Mouse (Mus musculus): ENCODE results near the gene Hspg2.

Hspg2 gene

DNA sequence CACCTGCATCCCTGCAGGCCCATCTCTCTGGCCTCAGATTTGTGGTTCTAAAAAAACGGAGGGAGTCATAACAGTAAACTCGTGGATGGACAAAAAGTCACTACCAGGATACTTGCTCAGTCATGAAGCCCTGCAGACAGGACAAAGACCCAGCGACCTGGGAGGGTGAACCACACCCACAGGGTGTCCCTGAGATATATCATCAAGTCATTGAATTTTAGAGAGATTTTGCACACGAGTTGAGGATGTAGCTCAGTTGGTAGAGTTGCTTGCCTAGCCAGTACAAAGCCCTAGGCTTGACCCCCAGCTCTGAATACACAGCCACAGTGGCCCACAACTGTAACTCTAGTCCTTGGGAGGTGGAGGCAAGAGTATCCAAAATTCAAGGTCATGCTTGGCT is 7.4 kb upstream of the Hspg2 start:
- DNase-seq (ENCODE audit: low read depth) = no peak

DNA sequence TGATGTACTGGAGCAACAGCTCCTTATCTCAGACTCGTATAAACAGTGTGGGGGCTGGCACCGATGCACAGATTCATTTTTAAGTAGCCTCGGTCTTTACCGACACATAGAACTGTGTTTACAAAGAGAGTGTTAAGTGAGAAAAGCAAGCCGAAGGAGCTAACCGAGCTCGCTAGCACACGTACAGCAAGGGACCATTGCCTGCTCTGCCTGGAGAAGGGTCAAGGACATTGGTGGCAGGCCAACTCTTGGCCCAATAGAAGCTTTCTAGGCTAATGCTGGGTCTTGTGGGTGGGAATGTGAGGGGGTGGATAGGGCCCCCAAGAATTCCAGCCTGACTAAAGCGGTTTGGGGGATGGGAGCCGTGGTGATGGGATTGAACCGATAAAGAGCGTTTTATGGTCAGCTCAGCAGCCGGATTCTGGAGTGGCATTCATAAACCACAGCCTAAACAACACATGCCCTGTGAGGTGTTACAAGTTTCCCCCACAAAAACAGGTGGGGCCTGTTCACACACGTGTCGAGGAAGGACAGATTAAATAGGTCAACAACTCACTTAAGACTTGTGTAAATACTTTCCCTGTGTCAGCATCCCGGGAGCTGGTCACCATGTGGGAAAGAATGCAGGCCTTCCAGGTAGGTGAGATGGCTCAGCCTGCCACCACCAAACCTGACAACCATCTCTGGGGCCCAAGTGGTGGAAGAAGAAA is 6.4 kb upstream of the Hspg2 start:
- no peak for DNase-seq (ENCODE audit: low read depth)

GRCm38 (mm10) chr4:137465125-137465787 is 3.3 kb upstream of the Hspg2 start:
- DNase-seq (ENCODE audit: low read depth) = no peak

DNA sequence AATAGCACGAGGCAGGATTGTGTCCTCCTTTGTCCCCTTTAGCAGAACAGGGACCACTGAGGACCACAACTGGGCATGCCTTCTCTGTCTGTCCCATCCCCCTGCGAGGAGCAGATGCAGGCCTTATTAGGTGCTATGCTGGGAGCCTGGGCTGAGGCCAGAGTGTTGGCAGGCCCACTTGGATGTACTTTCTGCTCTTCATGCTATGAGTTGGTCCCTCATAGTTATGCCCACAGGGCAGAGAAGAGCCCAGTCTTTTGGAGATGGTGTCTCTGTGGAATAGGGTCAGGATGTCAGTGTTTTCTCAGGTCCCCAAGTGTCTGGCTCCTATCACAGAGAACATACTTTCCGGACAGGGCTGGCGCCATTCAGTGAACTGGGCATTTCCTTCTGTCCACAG is 1.6 kb upstream of the Hspg2 start:
- no peak for DNase-seq (ENCODE audit: low read depth)

DNA sequence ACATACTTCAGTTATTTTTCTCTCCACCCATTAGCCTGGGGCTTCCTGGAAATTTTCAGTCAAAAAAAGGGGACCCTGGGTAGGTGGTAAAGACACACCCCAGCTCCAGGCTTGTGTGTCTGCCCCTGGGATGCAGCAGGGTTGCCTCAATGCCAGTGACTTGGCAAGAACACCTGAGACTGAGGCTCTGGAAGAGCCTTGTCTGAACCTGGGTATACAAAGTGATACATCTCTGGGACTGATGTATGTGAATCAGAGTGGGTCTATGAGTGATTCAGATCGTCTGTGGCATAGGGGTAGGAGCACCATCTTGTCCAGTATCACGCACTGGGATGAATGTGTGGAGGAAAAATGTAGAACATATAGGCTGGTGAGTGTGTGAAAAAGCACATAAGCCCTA is 1.0 kb upstream of the Hspg2 start:
- DNase-seq (ENCODE audit: low read depth) = no peak

DNA sequence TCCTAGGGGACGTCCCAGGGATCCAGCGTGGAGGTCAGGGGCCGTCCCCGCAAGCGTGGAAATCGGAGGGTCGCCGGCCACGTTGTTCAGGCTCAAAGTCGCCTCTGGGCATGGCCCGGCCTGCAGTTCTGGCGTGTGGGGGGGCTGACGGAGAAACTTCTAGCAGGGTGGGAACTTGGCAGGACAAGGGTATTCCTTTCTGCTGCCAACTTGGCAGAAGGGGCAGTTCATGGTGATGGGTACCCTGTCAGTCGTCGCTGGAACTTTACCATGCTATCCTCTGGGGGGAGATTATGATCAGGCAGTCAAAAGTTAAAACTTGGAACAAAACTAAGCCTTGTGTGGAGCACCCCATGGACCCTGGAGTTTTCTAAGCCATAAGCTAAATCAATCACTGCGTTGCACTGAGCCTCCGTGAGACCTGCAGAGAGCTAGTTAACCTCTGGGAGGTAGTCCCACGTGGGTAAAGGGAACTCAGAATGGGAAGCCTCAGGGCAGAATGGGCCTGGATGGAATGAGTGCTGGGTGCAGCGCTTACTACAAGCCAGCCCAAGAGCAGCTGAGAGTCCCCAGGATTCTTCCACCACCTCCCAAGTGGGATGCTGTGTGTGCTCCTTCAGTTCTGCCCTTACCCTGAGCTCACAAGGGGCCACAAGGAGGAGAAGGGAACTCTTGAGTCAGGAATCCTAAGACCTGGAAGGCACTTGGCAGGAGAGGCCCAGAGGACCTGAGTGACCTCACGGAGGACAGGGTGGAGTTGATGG is 694 bp downstream of the Hspg2 start:
- DNase-seq (ENCODE audit: low read depth) = peak; percentile 15

- DNase-seq (ENCODE audit: low read depth) = no peak
These were observed 1.5 kb downstream of the Hspg2 start for GRCm38 (mm10) chr4:137469845-137470692.

DNA sequence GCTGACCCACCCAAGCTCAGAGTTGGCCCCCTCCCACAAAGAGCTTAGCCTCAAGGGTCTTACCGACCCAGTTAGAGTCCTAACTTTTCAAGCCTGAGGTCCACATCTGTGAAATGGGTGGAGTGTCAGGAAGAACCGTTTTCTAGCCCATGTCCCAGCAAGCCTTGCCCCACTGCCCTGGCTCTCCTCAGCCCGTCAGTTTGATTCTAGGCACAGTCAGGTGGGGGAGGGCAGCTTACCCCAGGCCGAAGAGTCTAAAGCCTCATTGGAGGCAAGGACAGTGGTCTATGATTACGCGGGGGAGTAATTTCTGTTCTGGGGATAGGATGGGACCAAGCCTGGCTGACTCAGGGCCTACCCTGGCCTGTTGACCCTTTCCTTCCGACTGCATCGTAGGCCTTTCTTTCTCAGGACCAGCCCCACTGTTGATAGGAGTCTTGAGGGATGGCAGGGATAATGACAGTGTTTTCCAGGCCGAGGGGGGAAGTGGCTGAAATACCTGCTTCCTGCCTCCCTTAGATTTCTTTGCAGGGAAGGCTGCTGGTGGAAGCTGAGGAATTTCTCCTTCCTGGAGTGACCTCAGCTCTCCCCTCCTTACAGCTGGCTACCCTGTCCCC is 2.2 kb downstream of the Hspg2 start:
- DNase-seq (ENCODE audit: low read depth) = no peak

GRCm38 (mm10) chr4:137471326-137471725 is 2.8 kb downstream of the Hspg2 start:
- DNase-seq (ENCODE audit: low read depth) = no peak

- DNase-seq (ENCODE audit: low read depth) = no peak
These were observed 4.7 kb downstream of the Hspg2 start for GRCm38 (mm10) chr4:137473240-137473639.

- no peak for DNase-seq (ENCODE audit: low read depth)
These were observed 5.3 kb downstream of the Hspg2 start for GRCm38 (mm10) chr4:137473701-137474388.

DNA sequence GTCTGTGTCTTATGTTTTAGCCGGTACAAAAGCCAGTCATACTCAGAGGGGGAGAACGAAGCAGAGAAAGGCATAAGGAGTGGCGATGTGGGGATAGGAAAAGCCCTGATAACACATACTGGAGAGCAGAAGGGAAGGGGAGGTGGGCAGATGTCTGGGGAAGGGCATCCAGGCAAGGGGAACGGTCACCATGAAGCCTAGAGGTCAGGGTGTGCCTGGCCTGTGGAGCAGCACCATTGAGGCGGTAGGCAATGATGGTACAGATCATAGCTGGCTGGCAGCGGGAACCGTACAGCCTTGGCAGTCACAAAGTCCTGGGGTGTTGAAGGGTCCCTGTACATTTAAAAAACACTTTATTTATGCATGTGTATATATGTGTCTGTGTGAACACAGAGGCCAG is 6.1 kb downstream of the Hspg2 start:
- no peak for DNase-seq (ENCODE audit: low read depth)

DNA sequence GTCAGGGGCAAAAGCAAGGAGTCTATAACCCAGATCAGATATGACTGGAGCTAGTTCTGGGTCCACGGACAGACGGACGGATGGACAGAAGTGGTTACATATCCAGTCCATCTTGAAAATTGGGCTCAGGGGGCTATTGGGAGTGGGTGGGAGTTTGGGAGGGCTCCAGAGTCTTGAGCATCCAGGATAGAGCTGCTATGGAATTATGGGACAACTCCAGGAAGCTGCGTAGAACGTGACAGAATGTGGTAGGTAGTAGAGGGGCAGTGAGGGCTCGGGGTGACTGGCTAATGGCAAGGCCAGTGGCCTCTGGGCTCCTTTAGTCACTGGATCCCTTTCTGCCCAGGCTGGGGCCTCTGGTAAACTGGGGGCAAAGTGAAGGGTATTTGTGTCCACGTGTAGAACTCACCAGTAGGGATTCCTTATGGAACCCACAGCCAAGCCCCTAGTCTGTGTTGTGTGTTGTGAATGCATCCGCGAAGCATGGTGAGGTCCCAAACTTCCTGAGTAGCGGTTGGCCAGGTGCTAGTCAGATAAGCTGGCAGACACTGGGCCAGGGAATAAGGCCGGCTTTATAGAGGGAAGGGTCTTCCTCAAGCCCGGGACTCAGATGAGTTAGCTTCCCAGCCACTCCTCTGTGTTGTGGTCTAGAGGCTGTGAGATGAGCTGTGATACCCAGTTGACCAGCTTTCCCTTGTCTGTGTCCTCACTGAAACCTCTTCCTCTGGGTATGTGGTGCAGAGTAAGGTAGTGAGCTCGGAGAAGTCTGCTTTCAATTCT is 6.9 kb downstream of the Hspg2 start:
- no peak for DNase-seq (ENCODE audit: low read depth)

- no peak for DNase-seq (ENCODE audit: low read depth)
These were observed 7.6 kb downstream of the Hspg2 start for GRCm38 (mm10) chr4:137476065-137476760.

DNA sequence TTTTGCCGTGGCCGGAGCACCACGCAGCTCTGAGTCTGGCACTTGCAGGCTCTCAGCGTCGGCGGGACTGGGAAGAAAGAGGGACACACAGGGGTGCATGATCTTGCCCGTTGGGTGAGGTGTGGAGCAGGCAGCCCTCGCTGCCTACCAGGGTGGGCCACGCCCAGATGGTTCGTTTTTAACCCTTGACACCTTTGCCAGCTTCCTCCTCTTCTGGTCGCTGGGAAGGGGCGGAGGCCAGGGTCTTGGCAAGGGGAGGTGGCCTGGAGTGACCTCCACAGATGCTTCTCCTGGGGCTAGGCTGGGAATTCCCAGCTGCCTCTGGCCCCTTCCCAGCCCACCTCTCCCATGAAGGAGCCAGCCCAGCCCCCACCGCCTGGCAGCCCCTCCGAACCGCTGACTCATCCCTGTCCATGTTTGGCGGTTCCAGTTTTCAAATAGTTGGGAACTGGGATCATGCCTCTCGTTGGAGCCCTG is 8.2 kb downstream of the Hspg2 start:
- DNase-seq (ENCODE audit: low read depth) = no peak

DNA sequence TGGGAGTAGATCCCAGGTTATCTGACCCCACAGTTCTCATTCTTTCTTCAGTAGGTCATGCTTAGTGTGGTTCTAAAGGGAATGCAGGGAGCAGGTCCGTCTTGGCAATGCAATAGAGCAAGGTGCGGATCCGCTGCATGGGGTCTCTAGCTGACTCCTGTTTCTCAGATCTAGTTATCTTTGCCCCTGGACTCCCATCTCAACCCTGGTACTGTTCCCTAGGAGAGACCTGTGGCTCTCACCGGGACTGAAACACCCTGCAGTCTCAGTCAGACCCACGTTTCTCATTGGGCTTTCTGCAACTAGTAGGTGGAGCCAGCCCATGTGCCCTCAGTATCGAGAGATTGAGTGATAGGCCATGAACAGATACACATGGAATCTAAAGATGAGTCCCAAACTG is 9.0 kb downstream of the Hspg2 start:
- no peak for DNase-seq (ENCODE audit: low read depth)

DNA sequence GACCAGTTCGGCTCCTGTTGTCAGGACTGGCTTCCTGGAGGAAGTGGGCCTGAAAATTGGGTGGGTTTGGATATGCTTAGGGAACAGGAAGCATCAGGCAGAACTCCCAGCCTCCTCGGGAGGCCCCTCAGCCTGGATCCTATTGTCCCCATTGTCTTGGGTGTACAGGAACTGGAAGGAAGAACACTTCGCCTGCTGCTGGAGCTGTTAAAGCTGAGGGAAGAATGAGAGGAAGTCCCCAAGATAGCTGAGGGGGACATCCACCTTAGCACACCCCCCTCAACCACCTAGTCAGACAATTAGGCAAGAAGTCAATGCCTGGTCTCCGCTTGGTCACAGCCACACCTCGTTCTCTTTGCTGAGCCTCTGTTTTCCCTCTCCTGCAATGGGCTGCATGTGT is 9.7 kb downstream of the Hspg2 start:
- no peak for DNase-seq (ENCODE audit: low read depth)

DNA sequence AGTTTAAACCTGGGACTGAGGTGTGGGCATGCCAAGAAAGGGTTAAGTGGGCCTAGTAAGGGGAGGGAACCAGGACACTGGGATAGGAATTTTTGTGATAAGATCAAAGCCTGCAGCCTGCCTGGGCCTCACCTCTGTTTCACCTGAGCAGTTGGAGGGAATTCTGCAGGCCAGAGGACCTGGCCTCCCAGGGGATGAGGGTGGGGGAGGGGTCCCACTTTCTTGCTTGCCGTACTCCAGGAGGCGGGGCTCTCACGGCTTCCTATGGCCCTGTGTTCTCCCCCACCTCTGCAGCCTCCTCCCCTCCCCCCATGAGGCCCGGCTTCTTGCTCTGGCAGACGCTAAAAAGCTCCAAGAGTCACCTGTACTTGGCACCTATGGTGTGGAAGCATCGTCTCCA is 11.2 kb downstream of the Hspg2 start:
- no peak for DNase-seq (ENCODE audit: low read depth)

DNA sequence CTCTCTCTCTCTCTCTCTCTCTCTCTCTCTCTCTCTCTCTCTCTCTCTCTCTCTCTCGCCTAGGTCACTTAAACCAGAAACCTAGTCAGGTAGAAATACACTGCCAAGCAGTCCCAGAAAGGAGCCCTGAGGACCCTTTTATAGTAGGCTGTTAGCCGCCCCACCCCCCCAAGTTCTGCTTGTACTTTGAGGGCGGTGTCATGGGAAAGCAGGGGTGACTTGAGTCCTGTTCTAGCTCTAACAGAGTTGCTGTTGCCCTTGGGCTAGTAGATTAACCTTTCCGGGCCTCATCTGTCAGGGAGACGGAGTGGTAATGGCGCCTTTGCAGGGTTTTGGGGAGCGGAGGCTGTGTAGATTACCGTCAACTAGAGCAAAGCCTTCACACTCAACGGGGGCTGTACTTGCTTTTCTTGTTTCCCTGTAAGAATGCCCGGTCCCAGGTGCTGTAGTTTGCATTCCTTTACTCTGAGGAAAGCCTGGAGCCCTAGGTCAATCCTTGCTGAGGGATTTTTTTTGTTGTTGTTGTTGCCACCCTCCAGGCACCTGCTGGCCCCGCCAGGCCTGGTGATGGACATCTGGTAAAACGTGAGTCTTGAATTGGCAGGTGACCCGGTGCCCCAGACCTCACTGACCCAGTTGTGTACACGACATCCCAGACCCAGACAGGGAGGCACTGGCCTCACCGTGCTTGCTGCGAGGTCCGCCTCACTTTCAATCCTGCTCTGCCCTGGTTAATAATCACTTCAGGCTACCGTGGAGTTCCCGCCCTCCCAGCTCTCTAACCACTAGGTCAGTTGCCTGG is 11.8 kb downstream of the Hspg2 start:
- DNase-seq (ENCODE audit: low read depth) = no peak

Measured in naive thymus-derived CD4-positive, alpha-beta T cell, adult 2 months (primary cell).